Mouse (Mus musculus) heart, postnatal 36 days (tissue): ENCODE data around the gene a. TPM values are rescaled to one million over a fixed set of nuclear protein-coding genes. Genes with fewer than 3 reads are reported as not detected.
A peak's percentile ranks its signal among the peaks of the same experiment; 100 is the strongest.

Experiments
- DNase-seq, 2 experiments: peaks; one replicate each; pipeline ENCODE4 v3.0.0; 2021 to 2022
- intact Hi-C: fragments of 180-260 bp; cut with DNase I; formaldehyde crosslinking; loops from one replicate; pipeline ENCODE4 v1.15.1; 2025
- total RNA-seq, 2 experiments: library from RNA; stranded (reverse); gene quantifications; 2 replicates each; pipeline ENCODE4 v1.2.3; 2021

Gene a
- total RNA-seq, 2 experiments from 2014 or later: not detected

GRCm38 (mm10) chr2:154782361-154782760, 8.8 kb upstream of the a start:
- intact Hi-C loops: loop anchor here (5.0 kb wide), 1 partner anchor 45 kb away; no protein-coding TSS in a partner anchor
- DNase-seq: no peak

- intact Hi-C loops: loop anchor here (5.0 kb wide), 1 partner anchor 46 kb away; no protein-coding TSS in a partner anchor
- DNase-seq: no peak
Observed at GRCm38 (mm10) chr2:154782856-154783650, 8.1 kb upstream of the a start.

GRCm38 (mm10) chr2:154785284-154785683, 5.9 kb upstream of the a start:
- no peak for DNase-seq
- intact Hi-C loops: no loop called here

- DNase-seq: no peak
- intact Hi-C loops: no loop called here
Observed at GRCm38 (mm10) chr2:154786187-154786586, 5.0 kb upstream of the a start.

- no peak for DNase-seq
- intact Hi-C loops: no loop called here
Observed at GRCm38 (mm10) chr2:154786776-154787175, 4.4 kb upstream of the a start.

- intact Hi-C loops: no loop called here
- DNase-seq: no peak
Observed at GRCm38 (mm10) chr2:154789381-154789780, 1.8 kb upstream of the a start.

- DNase-seq: no peak
- intact Hi-C loops: loop anchor here (2.0 to 5.0 kb wide), 3 partner anchors 65 to 133 kb away; partner anchors contain the start of gene Eif2s2
Observed at GRCm38 (mm10) chr2:154789977-154790655, 1.1 kb upstream of the a start.

- DNase-seq: peak; percentile 79 to 85
- intact Hi-C loops: loop anchor here (2.0 to 5.0 kb wide), 4 partner anchors 25 to 135 kb away; partner anchors contain the start of gene Eif2s2
Observed at GRCm38 (mm10) chr2:154791661-154792642, 750 bp downstream of the a start.

- intact Hi-C loops: no loop called here
- DNase-seq: no peak
Observed at GRCm38 (mm10) chr2:154803372-154803771, 12.2 kb downstream of the a start.

- intact Hi-C loops: no loop called here
- DNase-seq: no peak
Observed at GRCm38 (mm10) chr2:154803845-154804244, 12.6 kb downstream of the a start.

GRCm38 (mm10) chr2:154807689-154808088, 16.5 kb downstream of the a start:
- no peak for DNase-seq
- intact Hi-C loops: no loop called here

GRCm38 (mm10) chr2:154809107-154809762, 18.0 kb downstream of the a start:
- intact Hi-C loops: no loop called here
- DNase-seq: peak; percentile 23 to 45

GRCm38 (mm10) chr2:154810821-154811220, 19.6 kb downstream of the a start:
- no peak for DNase-seq
- intact Hi-C loops: no loop called here

- intact Hi-C loops: no loop called here
- no peak for DNase-seq
Observed at GRCm38 (mm10) chr2:154813426-154813825, 22.2 kb downstream of the a start.

GRCm38 (mm10) chr2:154817089-154817488, 25.9 kb downstream of the a start:
- intact Hi-C loops: loop anchor here (2.0 to 5.0 kb wide), 2 partner anchors 24 to 35 kb away; no protein-coding TSS in a partner anchor
- no peak for DNase-seq

GRCm38 (mm10) chr2:154817788-154818187, 26.6 kb downstream of the a start:
- intact Hi-C loops: loop anchor here (2.0 to 5.0 kb wide), 2 partner anchors 25 to 35 kb away; no protein-coding TSS in a partner anchor
- DNase-seq: peak in 1 of 2 experiments; percentile 45

GRCm38 (mm10) chr2:154818599-154818998, 27.4 kb downstream of the a start:
- intact Hi-C loops: loop anchor here (5.0 kb wide), 1 partner anchor 34 kb away; no protein-coding TSS in a partner anchor
- no peak for DNase-seq

GRCm38 (mm10) chr2:154820346-154820745, 29.1 kb downstream of the a start:
- intact Hi-C loops: no loop called here

GRCm38 (mm10) chr2:154826054-154826538, 34.9 kb downstream of the a start:
- DNase-seq: no peak
- intact Hi-C loops: no loop called here

More at GRCm38 (mm10) chr2:154820346-154820745, 29.1 kb downstream of the a start:
- DNase-seq: no peak
